Mouse (Mus musculus): ENCODE data around the gene Awat1.
A peak's percentile ranks its signal among the peaks of the same experiment; 100 is the strongest.

The Awat1 gene

GRCm38 (mm10) chrX:100571951-100572350 lies at the start of gene Awat1:
TSS of gene Awat1 (plus strand) at chrX:100572251.
- no peak for DNase-seq

GRCm38 (mm10) chrX:100524471-100524870 lies 47.6 kb upstream of the Awat1 start, which contains the start of gene Dgat2l6:
TSS of gene Dgat2l6 (plus strand) at chrX:100524838.
- DNase-seq, result no peak

DNA sequence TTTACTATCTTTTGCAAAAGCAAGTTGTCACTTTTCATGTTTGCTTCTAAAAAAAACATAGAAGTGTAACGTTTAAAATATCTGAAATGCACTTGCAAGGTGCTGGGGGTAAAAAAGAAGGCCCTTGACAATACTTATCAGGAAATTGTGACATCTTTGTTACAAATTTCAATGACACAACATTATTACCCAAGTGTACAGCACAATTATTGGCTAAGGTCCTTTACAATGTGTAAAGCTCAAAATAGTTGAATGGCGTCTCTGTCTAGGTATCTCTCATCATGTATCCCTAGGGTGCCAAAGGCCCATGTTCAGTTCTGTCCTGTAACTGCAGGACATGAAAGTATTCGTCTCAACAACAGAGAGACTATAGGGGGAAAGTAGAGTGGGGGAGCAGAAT lies 16.0 kb upstream of the Awat1 start:
- DNase-seq, result no peak

- DNase-seq, result no peak
Measured at GRCm38 (mm10) chrX:100565696-100566095, 6.4 kb upstream of the Awat1 start.

DNA sequence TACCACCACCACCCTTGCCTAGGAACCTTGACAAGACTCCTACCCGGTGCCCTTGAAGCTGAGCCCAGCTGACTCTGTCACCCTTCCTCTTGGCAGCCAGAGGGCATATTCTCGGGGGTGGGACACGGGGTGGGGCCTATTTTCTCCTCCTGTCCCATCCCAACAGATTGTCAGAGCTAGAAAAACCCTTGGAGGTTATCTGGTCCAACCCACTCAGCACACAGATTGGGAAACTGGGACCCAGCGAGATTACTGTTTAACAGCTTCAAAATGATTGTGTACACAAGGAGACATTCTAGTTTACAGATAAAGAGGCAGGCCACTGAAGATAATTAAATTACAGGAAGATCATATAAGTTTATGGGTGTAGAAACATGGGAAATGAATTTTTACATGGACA lies 22.7 kb downstream of the Awat1 start, which contains the start of gene P2ry4:
Gene P2ry4 (minus strand): TSS at position 79 of the 400 bp plus-strand sequence.
- no peak for DNase-seq

GRCm38 (mm10) chrX:100597439-100597838 lies 25.4 kb downstream of the Awat1 start:
- DNase-seq, result peak; percentile 54

DNA sequence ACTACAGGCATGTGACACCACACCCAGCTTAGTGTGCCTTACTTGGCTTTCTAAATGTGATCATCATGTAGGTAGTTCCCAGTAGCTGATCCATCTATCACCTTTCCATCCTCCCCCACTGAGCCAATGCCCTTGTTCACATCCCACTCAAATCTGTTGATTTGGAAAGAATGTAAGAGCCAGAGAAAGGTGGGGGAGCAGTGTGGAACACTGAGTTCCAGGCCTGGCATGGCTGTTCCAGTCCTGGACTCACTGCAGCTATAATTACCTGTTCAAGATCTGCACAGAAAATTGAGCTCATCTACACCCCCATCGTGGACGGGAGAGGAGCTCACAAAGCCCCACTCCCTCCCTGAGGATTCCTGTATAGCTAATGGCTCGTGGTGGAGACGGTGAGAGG lies 27.7 kb downstream of the Awat1 start:
- no peak for DNase-seq

DNA sequence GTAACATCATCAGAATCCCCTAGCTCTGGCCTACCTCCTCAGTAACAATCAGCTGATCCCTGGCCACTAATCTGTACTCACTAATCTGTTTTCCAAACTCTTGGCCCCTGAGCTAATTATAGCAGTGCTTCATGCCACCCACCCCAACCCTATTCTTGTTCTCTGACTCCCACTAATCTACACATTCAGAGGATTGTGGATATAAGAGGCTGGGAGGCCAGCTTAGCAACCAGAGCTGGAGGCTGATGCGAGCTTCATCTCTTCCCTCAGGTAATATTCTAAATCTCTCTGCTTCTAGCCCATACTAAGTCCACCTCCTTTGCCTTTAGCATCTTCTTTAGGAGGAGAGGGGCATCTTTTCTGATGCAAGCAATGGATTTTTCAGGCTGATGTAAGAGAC lies 33.3 kb downstream of the Awat1 start, which contains the start of gene Arr3:
Gene Arr3 (plus strand): TSS at position 184 of the 400 bp plus-strand sequence.
- DNase-seq, result no peak

- DNase-seq, result no peak
Measured at GRCm38 (mm10) chrX:100618488-100618887, 46.4 kb downstream of the Awat1 start.

GRCm38 (mm10) chrX:100621366-100621765 lies 49.3 kb downstream of the Awat1 start:
- no peak for DNase-seq

DNA sequence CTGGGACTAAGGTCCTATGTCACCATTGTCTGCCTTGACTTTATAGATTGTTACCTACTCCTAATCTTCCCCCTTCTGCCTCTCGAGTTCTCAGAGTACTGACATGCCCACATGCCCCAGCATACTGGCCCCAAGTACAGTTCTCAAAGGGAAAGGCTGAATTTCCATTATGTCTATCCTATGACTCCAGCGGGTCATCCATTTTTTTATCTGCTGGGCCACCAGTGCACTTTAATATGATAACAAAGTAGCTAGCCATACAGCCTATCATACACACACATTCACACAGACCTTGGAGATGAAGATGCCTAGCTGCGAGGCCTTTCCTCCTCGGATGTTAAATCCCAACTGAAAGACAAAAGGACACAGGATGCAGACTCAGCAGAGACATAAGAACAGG lies 52.2 kb downstream of the Awat1 start:
- no peak for DNase-seq

- no peak for DNase-seq
Measured at GRCm38 (mm10) chrX:100625146-100625545, 53.1 kb downstream of the Awat1 start.

GRCm38 (mm10) chrX:100625546-100625801 lies 53.4 kb downstream of the Awat1 start, which contains the start of gene Kif4:
TSS of gene Kif4 (plus strand) at chrX:100625737.
- DNase-seq, result no peak

GRCm38 (mm10) chrX:100625802-100626793 lies 54.0 kb downstream of the Awat1 start, which contains the start of gene Pdzd11:
TSS of gene Pdzd11 (minus strand) at chrX:100626568.
- DNase-seq, result peak; percentile 85

Measured in right cerebral cortex, postnatal 14 days (tissue).